Mouse (Mus musculus): Measurements from ENCODE around the gene 3110082J24Rik. TPM values are rescaled to one million over a fixed set of nuclear protein-coding genes. Genes with fewer than 3 reads are reported as not detected.

The 3110082J24Rik gene
- polyA plus RNA-seq, 1 experiment from 2014 or later: 0.62 TPM

GRCm38 (mm10) chr5:30148133-30148920 lies 42.4 kb upstream of the 3110082J24Rik start:
- no peaks in the 10 kb centered on the region for H3K27me3 ChIP-seq (ENCODE audit: control insufficient read depth, insufficient read depth, low read length)
- 87% methylated on average over 5 of the region's 5 CpGs for WGBS

GRCm38 (mm10) chr5:30146526-30146925 lies 40.6 kb upstream of the 3110082J24Rik start:
- Histone ChIP-seq H3K27ac (replicated peaks; ENCODE audit: low read depth, low read length) (no peak overlapping the region), H3K27me3 (ENCODE audit: control insufficient read depth, insufficient read depth, low read length) (no peaks in the 10 kb centered on the region), H3K4me2 (ENCODE audit: low read depth, low read length) (no peak overlapping the region), H3K4me1 (ENCODE audit: control insufficient read depth, insufficient read depth, low read length) (no peaks in the 10 kb centered on the region), H3K9ac (replicated peaks; ENCODE audit: low read length) (no peak overlapping the region), H3K36me3 (replicated peaks; ENCODE audit: control insufficient read depth, insufficient read depth, low read depth, low read length) (no peaks in the 10 kb centered on the region; the same call in none of the 2 replicates), H3K9me3 (replicated peaks; ENCODE audit: control insufficient read depth, low read length) (no peaks in the 10 kb centered on the region), H3K4me3 (ENCODE audit: low read depth, low read length) (no peak overlapping the region)
- DNase-seq (ENCODE audit: low spot score) (no peak), ATAC-seq (replicated peaks; ENCODE audit: insufficient number of reproducible peaks, low FRiP score, low TSS enrichment, low read depth) (no peak)
- 91% methylated on average over 6 of the region's 6 CpGs for WGBS

More at GRCm38 (mm10) chr5:30148133-30148920, 42.4 kb upstream of the 3110082J24Rik start:
- Histone ChIP-seq H3K4me1 (ENCODE audit: control insufficient read depth, insufficient read depth, low read length) (no peaks in the 10 kb centered on the region), H3K9ac (replicated peaks; ENCODE audit: low read length) (no peak overlapping the region), H3K27ac (replicated peaks; ENCODE audit: low read depth, low read length) (no peak overlapping the region), H3K36me3 (replicated peaks; ENCODE audit: control insufficient read depth, insufficient read depth, low read depth, low read length) (no peaks in the 10 kb centered on the region; the same call in 1 of the 2 replicates), H3K4me2 (ENCODE audit: low read depth, low read length) (no peak overlapping the region), H3K4me3 (ENCODE audit: low read depth, low read length) (no peak overlapping the region), H3K9me3 (replicated peaks; ENCODE audit: control insufficient read depth, low read length) (no peaks in the 10 kb centered on the region)
- no peak for DNase-seq (ENCODE audit: low spot score)
- no peak for ATAC-seq (replicated peaks; ENCODE audit: insufficient number of reproducible peaks, low FRiP score, low TSS enrichment, low read depth)

- no peak overlapping the region for H3K27ac ChIP-seq (replicated peaks; ENCODE audit: low read depth, low read length)
- no peaks in the 10 kb centered on the region for H3K27me3 ChIP-seq (ENCODE audit: control insufficient read depth, insufficient read depth, low read length)
- H3K4me2 ChIP-seq (ENCODE audit: low read depth, low read length): no peak overlapping the region
- H3K9ac ChIP-seq (replicated peaks; ENCODE audit: low read length): no peak overlapping the region
- H3K4me3 ChIP-seq (ENCODE audit: low read depth, low read length): no peak overlapping the region
- ATAC-seq (replicated peaks; ENCODE audit: insufficient number of reproducible peaks, low FRiP score, low TSS enrichment, low read depth) (no peak), DNase-seq (ENCODE audit: low spot score) (no peak)
- H3K36me3 ChIP-seq (replicated peaks; ENCODE audit: control insufficient read depth, insufficient read depth, low read depth, low read length): peaks cover 2% of the 10 kb centered on the region
- WGBS: 89% methylated on average over 4 of the region's 4 CpGs
- no peaks in the 10 kb centered on the region for H3K4me1 ChIP-seq (ENCODE audit: control insufficient read depth, insufficient read depth, low read length)
- H3K9me3 ChIP-seq (replicated peaks; ENCODE audit: control insufficient read depth, low read length): no peaks in the 10 kb centered on the region
Measured at GRCm38 (mm10) chr5:30138193-30138592, 32.3 kb upstream of the 3110082J24Rik start.

- H3K27me3 ChIP-seq (ENCODE audit: control insufficient read depth, insufficient read depth, low read length): no peaks in the 10 kb centered on the region
- no peak for DNase-seq (ENCODE audit: low spot score)
- H3K4me1 ChIP-seq (ENCODE audit: control insufficient read depth, insufficient read depth, low read length): no peaks in the 10 kb centered on the region
- ATAC-seq (replicated peaks; ENCODE audit: insufficient number of reproducible peaks, low FRiP score, low TSS enrichment, low read depth): no peak
- no peak overlapping the region for H3K9ac ChIP-seq (replicated peaks; ENCODE audit: low read length)
- H3K4me3 ChIP-seq (ENCODE audit: low read depth, low read length): no peak overlapping the region
- H3K4me2 ChIP-seq (ENCODE audit: low read depth, low read length): no peak overlapping the region
- WGBS: 94% methylated on average over 9 of the region's 9 CpGs
- no peak overlapping the region for H3K27ac ChIP-seq (replicated peaks; ENCODE audit: low read depth, low read length)
- no peaks in the 10 kb centered on the region for H3K9me3 ChIP-seq (replicated peaks; ENCODE audit: control insufficient read depth, low read length)
- peaks cover 4% of the 10 kb centered on the region; the same call in 1 of the 2 replicates for H3K36me3 ChIP-seq (replicated peaks; ENCODE audit: control insufficient read depth, insufficient read depth, low read depth, low read length)
Measured at GRCm38 (mm10) chr5:30137271-30137670, 31.4 kb upstream of the 3110082J24Rik start.

- Histone ChIP-seq H3K9me3 (replicated peaks; ENCODE audit: control insufficient read depth, low read length) (no peaks in the 10 kb centered on the region), H3K9ac (replicated peaks; ENCODE audit: low read length) (no peak overlapping the region), H3K36me3 (replicated peaks; ENCODE audit: control insufficient read depth, insufficient read depth, low read depth, low read length) (peaks cover 2% of the 10 kb centered on the region; the same call in 1 of the 2 replicates), H3K27ac (replicated peaks; ENCODE audit: low read depth, low read length) (no peak overlapping the region), H3K4me3 (ENCODE audit: low read depth, low read length) (no peak overlapping the region), H3K4me1 (ENCODE audit: control insufficient read depth, insufficient read depth, low read length) (no peaks in the 10 kb centered on the region), H3K4me2 (ENCODE audit: low read depth, low read length) (no peak overlapping the region), H3K27me3 (ENCODE audit: control insufficient read depth, insufficient read depth, low read length) (no peaks in the 10 kb centered on the region)
- WGBS: 88% methylated on average over 11 of the region's 11 CpGs
- no peak for DNase-seq (ENCODE audit: low spot score)
- ATAC-seq (replicated peaks; ENCODE audit: insufficient number of reproducible peaks, low FRiP score, low TSS enrichment, low read depth): no peak
Measured at GRCm38 (mm10) chr5:30135711-30136231, 29.9 kb upstream of the 3110082J24Rik start.

DNA sequence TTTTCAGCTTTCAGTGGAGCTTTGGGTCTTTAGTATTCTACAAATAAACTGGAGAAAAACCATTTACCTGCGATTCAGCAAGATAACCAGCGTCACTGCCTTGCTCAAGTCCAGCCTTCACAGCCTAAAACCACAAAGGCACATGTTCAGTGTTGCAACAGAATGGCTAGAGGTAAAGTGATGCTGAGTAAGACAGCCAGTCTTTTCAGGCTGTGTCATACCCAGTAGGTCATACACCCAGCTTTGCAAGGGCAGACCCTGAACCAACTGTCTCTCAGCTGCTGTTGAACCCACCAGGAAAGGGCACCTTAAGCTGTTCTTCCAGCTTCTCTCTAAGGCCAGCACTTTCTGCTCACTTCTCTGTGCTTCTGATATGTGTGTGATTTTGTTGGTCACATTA lies 26.3 kb upstream of the 3110082J24Rik start:
- ATAC-seq (replicated peaks; ENCODE audit: insufficient number of reproducible peaks, low FRiP score, low TSS enrichment, low read depth) (no peak), DNase-seq (ENCODE audit: low spot score) (no peak)
- Histone ChIP-seq H3K36me3 (replicated peaks; ENCODE audit: control insufficient read depth, insufficient read depth, low read depth, low read length) (peaks cover 6% of the 10 kb centered on the region), H3K4me3 (ENCODE audit: low read depth, low read length) (no peak overlapping the region), H3K27ac (replicated peaks; ENCODE audit: low read depth, low read length) (no peak overlapping the region), H3K9ac (replicated peaks; ENCODE audit: low read length) (no peak overlapping the region), H3K9me3 (replicated peaks; ENCODE audit: control insufficient read depth, low read length) (no peaks in the 10 kb centered on the region), H3K4me1 (ENCODE audit: control insufficient read depth, insufficient read depth, low read length) (no peaks in the 10 kb centered on the region), H3K27me3 (ENCODE audit: control insufficient read depth, insufficient read depth, low read length) (no peaks in the 10 kb centered on the region), H3K4me2 (ENCODE audit: low read depth, low read length) (no peak overlapping the region)
- WGBS: 96% methylated on average over 2 of the region's 2 CpGs

DNA sequence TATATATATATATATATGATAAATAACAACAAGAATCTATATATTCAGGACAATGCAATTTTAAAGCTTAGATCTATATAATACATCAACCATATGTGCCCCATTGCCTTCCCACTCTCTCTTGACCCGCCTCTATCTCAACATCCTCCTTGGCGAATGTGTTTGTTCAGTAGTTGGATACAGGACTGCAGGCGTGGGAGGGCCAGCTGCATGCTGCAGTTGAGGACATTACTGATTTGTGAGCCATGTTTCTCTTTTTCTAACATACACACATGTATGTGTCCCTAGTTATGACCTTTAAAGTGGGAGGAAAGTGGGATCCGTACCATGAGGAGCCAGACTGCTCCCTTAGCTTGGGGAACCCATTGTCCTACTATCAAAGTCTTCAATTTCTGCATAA lies 25.4 kb upstream of the 3110082J24Rik start:
- H3K27me3 ChIP-seq (ENCODE audit: control insufficient read depth, insufficient read depth, low read length): no peaks in the 10 kb centered on the region
- WGBS: 87% methylated on average over 4 of the region's 4 CpGs
- no peaks in the 10 kb centered on the region for H3K9me3 ChIP-seq (replicated peaks; ENCODE audit: control insufficient read depth, low read length)
- no peak overlapping the region for H3K4me2 ChIP-seq (ENCODE audit: low read depth, low read length)
- no peak overlapping the region for H3K4me3 ChIP-seq (ENCODE audit: low read depth, low read length)
- no peak for ATAC-seq (replicated peaks; ENCODE audit: insufficient number of reproducible peaks, low FRiP score, low TSS enrichment, low read depth)
- H3K4me1 ChIP-seq (ENCODE audit: control insufficient read depth, insufficient read depth, low read length): no peaks in the 10 kb centered on the region
- peaks cover 6% of the 10 kb centered on the region for H3K36me3 ChIP-seq (replicated peaks; ENCODE audit: control insufficient read depth, insufficient read depth, low read depth, low read length)
- H3K27ac ChIP-seq (replicated peaks; ENCODE audit: low read depth, low read length): no peak overlapping the region
- DNase-seq (ENCODE audit: low spot score): no peak
- no peak overlapping the region for H3K9ac ChIP-seq (replicated peaks; ENCODE audit: low read length)

DNA sequence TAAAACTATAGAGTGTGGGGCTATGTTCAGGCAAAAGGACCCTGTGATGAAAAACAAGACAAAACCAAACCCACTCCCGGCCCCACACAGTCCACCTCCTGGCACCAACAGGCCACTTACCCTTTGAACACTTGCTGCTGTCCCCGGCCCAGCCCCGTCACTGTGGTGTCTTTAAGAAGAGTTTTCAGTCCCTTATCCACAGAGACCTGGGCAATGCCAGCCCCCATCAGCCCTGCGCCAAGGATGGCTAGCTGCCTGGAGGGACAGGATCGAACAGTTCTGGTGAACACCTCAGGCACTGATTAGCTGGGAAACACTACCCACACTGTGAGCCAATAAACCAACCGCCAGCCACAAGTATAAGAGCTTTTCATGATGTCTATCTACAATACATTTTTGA lies 22.8 kb upstream of the 3110082J24Rik start:
- ATAC-seq (replicated peaks; ENCODE audit: insufficient number of reproducible peaks, low FRiP score, low TSS enrichment, low read depth): no peak
- 93% methylated on average over 6 of the region's 6 CpGs for WGBS

More for the DNA sequence above, 22.8 kb upstream of the 3110082J24Rik start:
- Histone ChIP-seq H3K4me1 (ENCODE audit: control insufficient read depth, insufficient read depth, low read length) (no peaks in the 10 kb centered on the region), H3K4me3 (ENCODE audit: low read depth, low read length) (no peak overlapping the region), H3K27me3 (ENCODE audit: control insufficient read depth, insufficient read depth, low read length) (no peaks in the 10 kb centered on the region), H3K9me3 (replicated peaks; ENCODE audit: control insufficient read depth, low read length) (no peaks in the 10 kb centered on the region), H3K27ac (replicated peaks; ENCODE audit: low read depth, low read length) (no peak overlapping the region), H3K4me2 (ENCODE audit: low read depth, low read length) (no peak overlapping the region), H3K9ac (replicated peaks; ENCODE audit: low read length) (no peak overlapping the region), H3K36me3 (replicated peaks; ENCODE audit: control insufficient read depth, insufficient read depth, low read depth, low read length) (peaks cover 9% of the 10 kb centered on the region)
- DNase-seq (ENCODE audit: low spot score): no peak
